Mouse (Mus musculus) lung, adult 2 months (tissue): ENCODE data around the gene Nedd8.

ENCODE experiments used
- CTCF ChIP-seq: fragments of 200-500 bp; IDR thresholded peaks from 2 replicates; pipeline ENCODE4 v1.5.1; 2011; ENCODE audit warnings: mild to moderate bottlenecking, low read length, control low read depth; ENCODE audit not compliant: insufficient read depth
- POLR2A ChIP-seq: fragments of 200-500 bp; IDR thresholded peaks from 2 replicates; pipeline ENCODE4 v1.6.1; 2011; ENCODE audit warnings: low read depth, mild to moderate bottlenecking, control low read depth, low read length, borderline replicate concordance; ENCODE audit errors: extremely low read depth

- TF ChIP-seq POLR2A (no peak), CTCF (no peak)
Measured at GRCm38 (mm10) chr14:55640816-55641215, 31.1 kb downstream of the Nedd8 start.
